Mouse (Mus musculus): Measurements from ENCODE around the gene Zbtb43.

DNA sequence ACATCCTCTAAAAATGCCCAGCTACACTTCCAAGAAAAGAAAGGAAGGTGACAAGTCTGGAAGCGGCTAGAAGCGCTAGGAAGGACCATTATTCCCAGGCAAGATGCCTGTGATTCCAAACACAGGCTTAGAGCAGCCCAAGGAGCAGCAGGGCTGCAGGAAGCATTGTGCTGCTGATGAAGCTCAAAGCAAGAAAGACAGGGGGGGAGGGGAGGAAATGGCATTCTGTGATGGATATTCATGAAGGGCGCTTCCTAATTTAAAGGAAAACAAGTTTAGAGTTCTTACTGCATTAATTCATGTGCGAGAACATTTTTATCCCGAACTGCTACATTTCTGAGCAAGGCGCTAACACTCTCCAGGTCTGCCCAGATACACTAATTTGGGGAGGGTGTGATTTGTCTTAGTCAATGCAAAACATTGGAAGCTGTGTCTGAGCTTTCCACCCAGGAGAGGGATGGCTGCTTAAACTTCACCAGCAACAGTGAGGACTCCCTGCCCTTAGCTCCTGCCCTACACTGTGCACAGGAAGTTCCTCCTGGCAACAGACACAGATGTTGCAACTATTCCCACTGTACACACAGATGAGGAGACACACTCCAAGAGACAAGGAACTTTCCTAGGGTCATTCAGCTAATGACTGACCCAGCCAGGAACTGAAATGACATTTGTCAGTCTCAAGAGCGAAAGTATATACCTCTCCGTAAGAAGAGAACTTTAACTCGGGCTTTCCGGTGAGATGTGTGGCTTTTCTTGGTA lies 41.5 kb downstream of the Zbtb43 start:
- no peak for TF ChIP-seq CTCF (IDR thresholded peaks at IDR 0.05; ENCODE audit: borderline replicate concordance, insufficient read depth, low read length)
- no peak for TF ChIP-seq POLR2A (IDR thresholded peaks at IDR 0.05; ENCODE audit: low read depth, low read length)
